Mouse (Mus musculus): ENCODE data around the gene Slc43a2.
"Not testable (repeated sequence)": the region's sequence is repeated elsewhere in the genome, so short reads cannot be mapped to it uniquely, and the experiment has no call there.

The Slc43a2 gene

DNA sequence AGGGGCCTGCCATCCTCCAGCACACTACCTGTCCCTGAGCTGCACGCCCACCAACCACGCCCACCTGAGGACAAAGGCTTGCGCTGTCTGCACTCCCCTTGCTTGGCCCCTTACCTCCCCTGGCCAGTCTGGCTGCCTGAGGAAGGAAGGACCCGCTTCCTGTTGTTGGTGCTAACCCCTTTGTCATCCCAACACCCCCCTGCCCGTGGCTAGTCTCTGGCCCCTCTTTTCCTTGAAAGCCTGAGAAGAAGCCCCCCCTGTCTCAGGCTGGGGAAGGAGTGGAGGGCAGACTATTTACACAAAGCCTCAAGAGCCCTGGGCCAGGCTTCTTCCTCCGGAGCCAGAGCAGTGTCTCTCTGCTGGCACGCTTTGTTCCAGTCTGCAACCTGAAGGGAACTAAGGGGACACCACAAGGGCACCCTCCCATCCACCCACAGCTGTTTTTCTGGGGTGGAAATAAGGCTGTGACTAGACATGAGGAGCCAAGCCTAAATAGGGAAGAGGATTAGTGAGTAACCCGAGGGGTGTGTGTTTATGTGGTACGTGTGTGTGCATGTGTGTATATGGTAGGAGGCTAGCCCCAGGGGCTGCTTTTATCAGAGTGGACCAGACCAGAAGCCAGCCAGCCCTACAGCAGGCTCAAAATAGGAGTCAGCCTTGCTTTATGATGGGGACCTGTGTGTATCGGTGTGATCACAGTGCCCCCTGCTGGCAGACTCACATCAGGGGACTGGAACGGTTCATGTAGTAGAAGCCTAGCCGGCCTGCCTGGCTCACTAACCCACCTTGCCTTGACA, 41.6 kb downstream of the Slc43a2 start:
- DNase-seq = peak; percentile 79 to 87

DNA sequence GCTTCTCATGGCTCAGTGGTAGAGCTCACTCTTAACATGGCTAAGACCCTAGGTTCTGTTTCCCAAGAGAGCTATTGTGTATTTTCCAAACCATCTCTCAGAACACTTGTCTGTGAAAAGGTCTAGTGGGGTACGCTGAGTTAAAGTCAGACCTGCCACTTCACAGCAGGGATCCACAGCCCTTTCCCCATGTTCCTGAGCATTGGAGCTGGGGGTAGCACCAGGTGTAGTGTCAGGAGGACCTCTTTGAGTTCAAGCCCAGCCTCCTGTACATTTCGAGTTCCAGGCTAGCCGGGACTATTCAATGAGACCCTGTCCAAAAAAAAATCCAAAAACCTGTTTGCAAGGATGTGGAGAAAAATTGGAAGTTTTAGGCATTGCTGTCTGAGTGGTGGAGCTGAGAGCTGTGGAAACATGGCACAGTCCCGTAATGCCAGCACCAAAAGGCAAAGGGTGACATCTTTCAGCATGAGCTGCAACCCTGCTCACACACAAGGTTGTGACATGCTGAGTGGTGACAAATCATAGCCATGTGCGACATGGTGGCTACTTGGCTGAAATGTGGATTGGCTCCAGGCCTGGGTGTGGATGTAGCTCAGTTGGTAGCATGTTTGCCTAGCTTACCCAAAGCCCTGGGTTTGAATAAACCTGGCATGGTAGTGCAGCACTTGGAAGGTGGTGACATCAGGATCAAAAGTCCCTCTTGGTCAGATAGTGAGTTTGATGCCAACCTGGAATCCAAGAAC, 43.1 kb downstream of the Slc43a2 start:
- no peak for DNase-seq

DNA sequence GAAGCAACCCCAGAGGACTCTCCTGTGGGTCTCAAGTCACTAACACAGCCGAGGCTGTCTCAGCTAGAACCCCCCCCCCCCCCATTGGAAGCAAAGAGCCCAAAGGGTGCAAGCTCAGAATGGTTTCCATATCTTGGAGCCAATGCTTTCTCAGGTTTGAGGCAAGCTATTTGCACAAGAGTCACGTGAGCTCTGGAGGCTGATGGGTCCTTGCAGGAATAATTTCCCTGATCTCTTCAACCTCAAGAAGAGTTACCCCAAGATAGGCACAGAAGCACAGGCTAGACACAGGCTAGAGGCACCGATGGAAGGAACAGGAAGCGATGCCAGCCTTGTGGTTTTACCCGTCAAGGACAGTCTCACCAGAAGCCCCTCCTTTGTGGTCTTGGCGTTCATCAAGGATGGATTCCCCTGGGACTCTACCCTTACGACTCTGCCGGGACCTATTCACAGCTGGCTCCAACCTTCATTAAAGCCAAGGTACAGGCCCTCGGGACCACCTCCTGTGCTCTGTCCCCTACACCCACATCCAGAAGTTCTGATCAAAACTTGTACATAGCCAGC, 44.1 kb downstream of the Slc43a2 start:
- DNase-seq = no peak

DNA sequence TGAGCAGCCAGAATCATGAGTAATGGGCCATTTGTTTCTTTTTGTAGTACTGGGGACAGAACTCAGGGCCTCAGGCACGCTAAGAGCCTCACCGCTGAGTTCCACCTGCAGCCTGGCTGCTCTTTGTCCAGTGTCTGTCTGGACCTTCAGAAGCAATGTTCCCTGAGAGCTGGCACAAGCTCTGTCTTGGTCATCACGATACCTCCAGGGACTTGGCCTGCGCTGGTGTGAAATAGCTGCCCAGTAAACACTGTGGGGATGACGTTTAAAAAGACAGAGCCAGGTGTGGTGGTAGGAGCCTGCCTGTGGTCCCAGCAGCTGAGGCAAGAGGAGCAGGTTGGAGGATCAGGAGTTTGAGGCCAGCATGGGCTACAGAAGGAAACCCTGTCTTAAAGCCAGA, 47.1 kb downstream of the Slc43a2 start:
- no peak for DNase-seq

DNA sequence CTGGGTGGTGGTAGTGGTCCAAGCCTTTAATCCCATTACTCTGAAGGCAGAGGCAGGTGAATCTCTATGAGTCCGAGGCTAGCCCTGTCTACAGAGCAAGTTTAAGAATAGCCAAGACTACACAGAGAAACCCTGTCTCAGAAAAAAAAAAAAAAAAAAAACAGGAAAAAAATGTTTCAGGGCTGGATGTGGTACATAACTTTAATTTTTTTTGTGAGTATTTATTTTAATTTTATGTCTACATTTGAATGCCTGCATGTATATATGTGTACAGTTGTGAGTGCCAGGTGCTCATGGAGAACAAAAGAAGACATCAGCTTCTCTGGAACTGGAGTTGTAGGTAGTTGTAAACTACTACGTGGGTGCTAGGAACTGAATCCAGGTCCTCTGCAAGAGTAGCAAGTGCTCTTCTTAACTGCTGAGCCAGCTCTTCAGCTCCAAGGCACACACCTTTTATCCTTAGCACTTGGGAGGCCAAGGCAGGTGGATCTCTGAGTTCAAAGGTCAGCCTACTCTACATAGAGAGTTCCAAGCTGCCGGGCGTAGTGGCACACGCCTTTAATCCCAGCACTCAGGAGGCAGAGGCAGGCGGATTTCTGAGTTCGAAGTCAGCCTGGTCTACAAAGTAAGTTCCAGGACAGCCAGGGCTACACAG, 50.1 kb downstream of the Slc43a2 start:
- DNase-seq = no peak

DNA sequence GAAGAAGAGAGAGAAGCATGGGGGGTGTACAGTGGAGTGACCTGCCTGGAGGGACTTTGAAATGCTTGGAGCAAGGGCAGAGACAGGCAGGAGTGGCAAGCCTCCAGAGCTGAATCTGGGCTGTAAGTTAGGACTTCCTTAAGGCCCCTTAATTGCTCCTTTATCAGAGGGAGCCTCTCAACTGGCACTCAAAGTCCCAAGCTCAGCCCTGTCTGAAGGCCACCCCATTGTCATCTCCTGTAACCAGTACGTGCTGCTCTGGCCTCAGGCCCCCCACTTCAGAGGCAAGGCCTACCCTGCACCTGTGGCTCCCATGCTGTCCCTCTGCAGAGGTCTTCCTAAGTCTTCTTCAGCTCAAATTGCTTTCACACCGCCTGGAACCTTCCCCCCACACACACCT, 52.0 kb downstream of the Slc43a2 start:
- no peak for DNase-seq

DNA sequence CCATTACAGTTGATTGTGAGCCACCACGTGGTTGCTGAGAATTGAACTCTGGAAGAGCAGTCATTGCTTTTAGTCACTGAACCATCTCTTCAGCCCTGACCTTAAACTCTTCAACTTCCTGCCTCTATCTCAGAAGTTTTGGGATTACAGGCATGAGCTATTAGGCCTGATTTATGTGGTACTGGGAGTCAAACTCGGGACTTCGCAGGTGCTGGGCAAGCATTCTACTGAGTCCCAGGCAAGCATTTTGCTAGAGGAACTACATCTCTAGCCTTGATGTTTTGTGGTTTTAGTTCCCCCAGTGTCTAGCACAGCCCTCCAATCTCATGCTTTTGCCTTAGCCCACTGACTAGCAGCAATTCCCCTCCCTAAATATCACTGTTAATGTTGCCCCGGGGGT, 53.6 kb downstream of the Slc43a2 start:
- no peak for DNase-seq

DNA sequence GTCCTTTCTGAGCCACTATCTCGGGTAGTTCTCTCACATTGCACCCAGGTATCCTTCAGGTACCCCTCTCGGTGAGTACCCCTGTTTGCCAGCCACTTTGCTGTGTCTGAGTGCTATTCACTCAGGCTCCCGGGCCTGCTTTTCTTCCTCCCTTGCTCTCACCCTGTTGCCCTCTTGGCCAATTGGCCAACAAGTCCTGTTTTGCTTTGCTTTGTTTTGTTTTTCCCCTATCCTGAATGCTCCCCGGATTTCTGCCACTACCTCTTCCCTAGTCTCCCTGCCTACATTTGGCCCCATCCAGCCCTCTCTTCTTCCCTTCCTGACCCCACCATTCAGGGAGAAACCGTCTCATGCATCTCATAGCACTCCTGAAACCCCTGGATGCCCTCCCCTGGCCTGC, 54.5 kb downstream of the Slc43a2 start:
- DNase-seq = no peak

DNA sequence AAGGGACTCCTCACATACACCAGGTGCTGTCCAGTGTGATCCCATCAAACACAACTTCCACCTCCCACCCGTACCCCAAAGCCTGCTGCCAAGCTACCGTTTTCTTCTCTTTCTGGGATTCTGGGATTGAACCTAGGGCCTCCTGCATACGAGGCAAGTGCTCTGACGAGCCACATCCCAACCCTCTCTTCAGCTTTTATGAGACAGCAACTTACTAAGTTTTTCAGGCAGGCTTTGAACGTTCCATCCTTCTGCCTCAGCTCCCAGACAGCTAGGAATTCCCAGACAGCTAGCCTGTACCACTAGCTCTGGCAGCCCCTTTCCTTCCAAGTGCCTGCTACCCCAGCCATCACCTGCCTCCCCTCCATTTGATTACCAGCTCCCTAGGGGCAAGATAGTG, 55.5 kb downstream of the Slc43a2 start:
- no peak for DNase-seq

DNA sequence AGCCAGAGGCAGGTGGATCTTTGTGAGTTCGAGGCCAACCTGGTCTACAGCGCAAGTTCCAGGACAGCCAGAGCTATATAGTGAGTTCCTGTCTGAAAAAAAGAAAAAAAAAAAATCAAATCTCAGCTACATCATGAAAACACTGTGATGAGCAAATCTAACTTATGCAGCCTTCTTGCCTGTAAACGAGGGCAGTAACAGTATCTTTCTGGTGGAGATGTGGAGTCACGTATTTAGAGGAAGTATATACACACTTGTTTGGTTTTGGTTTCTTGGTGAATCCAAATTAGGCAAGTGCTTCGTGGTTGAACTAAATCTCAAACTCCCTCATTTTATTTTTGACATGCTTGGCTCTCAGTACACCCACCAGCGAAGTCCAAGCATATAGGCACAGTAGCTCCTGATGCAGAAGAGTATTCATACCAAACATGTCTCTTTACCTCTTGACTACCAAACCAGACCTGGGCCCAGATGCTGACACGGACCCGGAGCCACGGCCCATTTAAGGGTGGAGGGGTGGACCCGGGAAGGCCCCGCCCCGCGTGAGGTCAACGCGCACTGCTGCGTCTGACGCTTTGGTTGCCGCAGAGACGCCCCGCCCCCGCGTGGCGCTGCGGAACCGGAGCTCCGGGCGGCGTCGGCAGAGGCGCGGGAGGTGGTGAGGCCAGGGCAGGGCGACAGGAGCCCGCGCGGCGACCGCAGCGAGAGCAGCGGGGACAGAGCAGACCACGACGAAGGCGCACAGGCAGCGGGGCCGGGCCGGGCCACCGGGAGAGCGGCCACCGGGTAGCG, 56.2 kb downstream of the Slc43a2 start, which contains the start of gene Pitpna:
Pitpna (plus strand) TSS at position 605 of the 792 bp plus-strand sequence.
- peak; percentile 91 for DNase-seq

DNA sequence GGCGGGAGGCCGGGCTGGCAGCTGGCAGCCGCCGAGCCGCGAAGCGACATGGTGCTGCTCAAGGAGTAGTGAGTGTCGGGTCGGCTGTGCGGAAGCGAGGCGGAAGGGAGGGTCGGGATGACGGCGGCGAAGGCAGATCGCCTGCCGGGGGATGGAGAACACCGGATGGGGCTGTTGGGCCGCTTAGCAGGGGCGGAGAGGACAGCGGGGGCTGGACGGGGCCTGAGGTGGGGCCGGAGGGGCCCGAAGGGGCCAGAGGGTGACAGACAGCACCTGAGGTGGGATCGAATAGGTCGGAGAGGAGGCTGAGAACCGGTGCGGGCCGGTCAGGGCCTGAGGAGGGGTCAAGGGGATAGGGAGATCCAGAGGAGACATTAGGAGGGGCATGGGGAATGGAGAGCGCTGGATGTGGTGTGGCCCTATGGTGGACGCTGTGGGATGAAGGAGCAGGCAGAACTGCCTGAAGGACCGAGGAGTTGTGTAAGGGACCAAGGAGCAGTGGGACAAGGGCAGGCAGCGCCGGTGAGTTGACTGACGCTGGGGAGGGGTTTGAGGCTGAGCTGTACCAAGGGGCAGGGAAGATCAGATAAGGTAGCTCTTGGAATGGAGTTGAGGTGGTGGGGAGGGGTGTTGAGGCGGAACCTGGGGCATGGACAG, 56.9 kb downstream of the Slc43a2 start:
- DNase-seq = peak; percentile 79 to 84

DNA sequence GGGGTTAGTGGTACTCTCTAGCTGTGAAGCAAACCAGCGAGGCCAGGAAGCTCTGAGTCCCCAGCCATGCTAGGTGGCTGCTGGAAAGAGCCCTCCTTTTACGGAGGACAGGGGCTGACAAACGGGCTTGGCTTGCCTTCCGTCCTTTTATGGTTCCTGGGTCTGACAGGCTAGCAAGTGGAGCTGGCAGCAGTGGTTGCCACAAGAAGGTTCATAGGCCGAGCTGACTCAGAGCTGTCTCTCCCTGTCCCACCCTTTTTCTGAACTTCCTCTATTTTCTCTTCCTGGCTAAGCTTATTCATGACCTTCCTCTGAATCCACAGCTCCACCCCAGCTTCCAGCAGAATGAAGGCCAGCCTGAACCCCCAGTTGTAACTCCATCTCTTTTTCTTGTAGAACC, 61.1 kb downstream of the Slc43a2 start:
- no peak for DNase-seq

DNA sequence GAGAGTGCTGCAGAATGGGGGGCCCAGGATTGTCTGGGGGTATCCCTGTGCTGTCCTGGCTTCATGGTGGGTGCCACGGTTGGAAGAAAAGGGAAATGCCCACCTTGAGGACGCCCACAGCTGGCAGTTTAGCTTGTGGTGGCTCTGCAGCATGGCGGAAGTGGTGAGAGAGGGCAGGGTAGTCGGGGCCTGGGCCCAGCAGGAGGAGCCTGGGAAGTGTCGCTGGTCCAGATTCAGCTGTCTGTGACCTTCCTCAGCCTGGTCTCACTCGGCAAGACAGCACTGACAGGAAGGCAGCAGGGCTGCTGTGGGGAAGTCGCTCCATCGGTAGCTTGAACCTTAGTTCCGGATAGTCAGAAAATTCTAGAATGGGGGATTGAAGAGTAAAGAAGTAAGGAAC, 62.9 kb downstream of the Slc43a2 start:
- DNase-seq = peak in 1 of 2 experiments; percentile 35

DNA sequence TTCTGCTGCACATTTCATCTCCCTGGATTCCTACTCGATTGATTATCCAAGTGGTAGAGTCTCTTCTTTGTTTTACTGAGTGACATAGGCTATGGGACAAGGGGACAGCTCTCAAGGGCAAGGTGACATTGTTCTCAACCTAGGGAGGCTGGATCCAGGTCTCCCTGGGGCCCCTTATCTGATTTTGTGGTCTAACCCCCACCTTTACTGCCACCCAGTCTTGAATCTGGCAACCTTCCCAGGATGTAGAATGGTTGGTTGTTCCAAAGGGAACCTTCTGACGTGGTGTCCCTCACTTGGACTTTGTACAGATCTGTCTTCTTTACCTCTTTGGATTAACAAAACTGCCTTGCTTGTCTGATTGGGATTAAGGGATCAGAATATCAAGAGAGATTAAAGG, 63.9 kb downstream of the Slc43a2 start:
- no peak for DNase-seq

DNA sequence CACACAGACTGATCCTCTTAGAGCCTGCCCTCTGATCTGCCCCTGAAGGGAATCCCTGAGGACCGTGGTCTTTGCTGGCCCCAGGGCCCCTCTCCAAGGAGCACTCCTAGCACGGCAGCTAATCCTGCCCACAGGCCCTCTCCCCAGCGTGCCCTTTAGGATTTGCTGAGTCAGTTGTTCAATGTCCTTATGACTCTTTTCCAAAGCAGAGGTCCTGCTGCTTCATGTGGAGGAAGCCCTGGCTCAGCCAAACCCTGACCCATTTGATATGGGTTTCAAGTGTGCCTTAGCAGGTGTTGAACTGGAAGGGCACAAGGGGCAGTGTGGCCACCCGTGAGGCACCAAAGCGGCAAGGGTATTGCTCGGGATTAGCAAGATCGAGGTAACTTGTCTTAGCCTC, 64.3 kb downstream of the Slc43a2 start:
- no peak for DNase-seq

DNA sequence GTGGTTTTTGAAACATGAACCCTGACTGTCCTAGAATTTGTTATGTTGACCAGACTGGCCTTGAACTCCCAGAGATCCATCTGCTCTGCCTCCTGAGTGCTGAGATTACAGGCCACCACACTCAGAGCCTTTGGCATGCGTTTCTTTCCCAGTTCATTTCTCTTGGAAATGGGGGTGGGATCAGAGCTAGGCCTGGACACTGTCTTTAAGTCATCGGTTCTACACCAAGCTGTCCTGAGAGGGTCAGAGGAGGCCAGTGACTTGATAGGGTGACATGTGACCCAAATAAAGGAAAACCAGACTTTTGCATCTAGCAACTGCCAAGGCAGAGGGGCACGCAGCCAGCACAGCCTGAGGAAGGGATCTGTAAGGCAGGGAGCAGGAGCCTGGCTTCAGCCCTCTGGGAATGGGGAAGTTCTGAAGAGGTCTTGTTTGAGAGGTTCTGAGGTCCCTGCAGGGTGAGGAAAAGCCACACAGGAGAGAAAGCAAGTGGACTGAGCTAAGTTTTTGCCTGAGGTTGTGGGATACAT, 65.3 kb downstream of the Slc43a2 start:
- DNase-seq = no peak

DNA sequence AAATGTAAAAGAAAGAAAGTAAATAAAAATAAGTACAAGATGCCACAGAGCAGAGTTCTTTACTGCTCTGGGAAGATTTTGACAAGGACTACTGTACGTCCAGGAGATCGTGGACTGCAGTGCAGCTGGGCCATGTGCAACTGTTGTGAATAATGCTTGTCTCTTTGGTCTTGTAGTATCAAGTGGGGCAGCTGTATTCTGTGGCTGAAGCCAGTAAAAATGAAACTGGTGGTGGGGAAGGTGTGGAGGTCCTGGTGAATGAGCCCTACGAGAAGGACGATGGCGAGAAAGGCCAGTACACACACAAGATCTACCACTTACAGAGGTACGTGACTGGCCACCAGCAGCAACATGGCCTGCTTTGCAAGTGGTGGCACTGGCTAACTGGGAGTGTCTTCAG, 66.5 kb downstream of the Slc43a2 start:
- DNase-seq = no peak

DNA sequence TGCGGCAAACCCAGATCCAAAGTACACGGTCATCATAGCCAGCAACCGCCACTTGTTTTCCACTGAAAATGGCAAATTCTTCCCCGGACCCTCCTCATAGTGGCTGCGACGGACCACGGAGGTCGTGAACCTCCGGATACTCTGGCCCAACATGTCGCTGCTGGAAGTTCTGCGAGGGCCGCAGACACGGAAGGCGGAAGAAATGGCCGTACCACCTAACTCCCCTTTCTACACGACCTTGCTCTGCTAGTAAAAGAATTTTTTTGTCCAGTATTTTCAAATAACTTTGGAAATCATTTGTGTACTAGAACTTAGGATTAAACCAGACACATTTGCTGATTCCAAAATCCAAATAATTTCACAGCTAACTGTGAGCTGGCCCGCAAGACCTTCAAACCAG, 68.3 kb downstream of the Slc43a2 start:
- DNase-seq = not testable (repeated sequence)

DNA sequence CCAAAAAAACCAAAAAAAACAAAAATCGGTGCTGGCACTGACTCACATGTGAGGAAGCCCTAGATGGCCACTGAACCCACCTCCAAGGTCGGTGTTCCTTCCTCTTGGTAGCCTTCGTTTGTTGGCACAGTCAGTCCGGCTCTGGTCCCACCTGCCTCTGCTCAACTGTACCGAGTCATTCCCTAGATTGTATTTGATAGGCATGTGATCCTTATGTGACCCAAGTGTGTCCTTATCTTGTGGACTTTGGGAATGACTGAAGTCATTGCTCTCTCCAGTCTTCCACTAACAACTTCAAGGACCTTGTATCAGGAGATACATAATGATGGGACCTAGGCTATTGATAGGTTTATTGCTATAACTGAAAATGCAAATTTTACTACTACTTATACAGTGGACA, 73.3 kb downstream of the Slc43a2 start:
- DNase-seq = no peak

DNA sequence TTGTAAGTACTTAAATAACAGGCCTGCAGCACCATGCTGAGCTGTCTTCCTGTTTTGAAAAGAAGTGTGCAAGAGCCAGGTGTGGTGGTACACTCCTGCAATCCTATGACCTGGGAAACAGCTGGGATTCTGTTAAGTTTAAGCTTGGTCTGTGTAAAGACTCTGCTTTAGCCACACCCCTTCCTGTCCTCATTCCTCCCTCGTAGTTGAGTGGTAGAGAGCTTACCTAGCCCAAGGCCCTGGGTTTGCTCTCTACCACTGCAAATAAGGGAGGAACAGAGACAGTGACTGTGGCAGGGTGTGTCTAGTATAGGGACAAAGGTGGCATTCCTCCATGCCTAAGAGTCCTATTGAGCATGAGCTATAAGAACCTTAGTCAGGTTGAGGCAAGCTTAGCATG, 73.8 kb downstream of the Slc43a2 start:
- no peak for DNase-seq

DNA sequence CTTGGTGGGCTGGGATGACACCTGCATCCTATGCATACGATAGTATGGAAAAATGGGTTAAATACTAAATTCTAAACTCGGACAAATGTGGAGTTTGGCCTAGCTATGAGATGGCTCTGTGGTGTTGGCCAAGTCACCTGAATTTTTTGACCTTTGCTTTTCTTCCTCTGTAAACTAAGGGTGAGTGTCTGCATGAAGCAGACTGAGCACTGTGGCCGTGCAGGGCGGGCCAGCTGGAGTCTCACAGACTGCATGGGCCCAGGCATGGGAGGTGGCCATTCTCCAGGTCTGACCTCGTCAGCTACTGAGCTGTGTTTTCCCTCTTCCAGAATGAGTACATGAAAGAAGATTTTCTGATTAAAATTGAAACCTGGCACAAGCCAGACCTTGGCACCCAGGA, 77.3 kb downstream of the Slc43a2 start:
- no peak for DNase-seq

DNA sequence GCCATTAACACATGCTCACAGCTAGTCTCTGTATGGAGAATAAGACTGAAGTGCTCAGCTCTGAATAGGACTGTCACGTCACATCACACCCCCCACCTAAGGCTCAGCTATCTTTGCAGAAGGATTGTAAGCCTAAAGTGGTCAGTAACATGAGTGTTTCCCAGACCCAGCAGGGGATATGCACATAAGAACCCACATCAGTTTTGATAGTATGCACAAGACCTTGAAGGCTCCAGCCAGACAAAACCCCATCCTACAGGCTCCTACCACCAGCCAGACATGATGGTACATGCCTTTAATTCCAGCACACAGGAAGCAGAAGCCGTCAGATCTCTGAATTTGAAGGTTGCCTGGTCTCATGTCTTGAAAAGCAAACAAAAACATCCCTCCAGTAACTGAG, 78.5 kb downstream of the Slc43a2 start:
- DNase-seq = no peak

Data from thymus, adult 18-20 months (tissue).